Mouse (Mus musculus): ENCODE measurements around the gene Gm20388. TPM values are rescaled to one million over a fixed set of nuclear protein-coding genes. Genes with fewer than 3 reads are reported as not detected.

The Gm20388 gene
- polyA plus RNA-seq, 1 experiment, result 59.3 TPM

DNA sequence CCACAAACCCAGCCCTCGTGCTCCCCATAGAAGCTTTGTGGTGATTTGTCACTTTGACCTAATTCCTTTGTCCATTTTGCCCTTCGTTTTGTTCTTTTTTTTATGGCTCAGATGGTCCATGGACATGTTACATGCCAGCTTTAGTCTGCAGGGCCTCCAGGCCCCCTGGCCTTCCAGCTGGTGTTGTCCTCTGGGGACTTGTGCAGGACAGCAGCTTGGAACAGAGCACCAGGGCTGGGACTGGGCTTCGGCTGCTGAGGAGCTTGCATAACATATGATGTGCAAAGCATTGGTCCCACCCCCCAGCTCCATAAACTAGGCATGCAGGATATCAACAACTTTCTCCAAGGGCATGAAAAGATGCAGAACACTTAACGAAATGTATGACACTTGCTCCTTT, 3979.2 kb downstream of the Gm20388 start:
- TF ChIP-seq POLR2A (IDR thresholded peaks at IDR 0.05; ENCODE audit: borderline replicate concordance, extremely low read depth, insufficient read depth, insufficient read length, poor library complexity, severe bottlenecking), result no peak
- TF ChIP-seq CTCF (IDR thresholded peaks at IDR 0.05; ENCODE audit: borderline replicate concordance, extremely low read depth, insufficient read depth, insufficient read length), result no peak
- DNase-seq (ENCODE audit: low read depth), result no peak

DNA sequence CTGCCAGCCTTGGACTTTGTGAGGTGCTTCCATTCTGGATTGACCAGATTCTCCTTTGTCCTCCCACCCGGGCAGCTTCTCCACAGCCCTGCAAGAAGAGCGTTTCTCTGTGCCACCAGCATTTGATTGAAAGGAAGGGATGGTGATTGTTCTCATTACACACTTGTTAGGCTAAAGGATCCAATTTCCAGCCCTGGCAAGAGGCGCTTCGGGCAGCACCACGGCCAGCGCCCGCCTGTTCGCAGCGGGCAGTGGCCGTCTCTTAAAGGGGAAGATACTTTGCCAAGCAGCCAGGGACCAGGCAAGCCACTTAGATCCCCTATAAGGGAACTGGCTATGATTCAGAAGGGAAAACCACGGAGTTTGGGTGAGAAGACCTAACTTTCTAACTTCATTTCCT, 3980.6 kb downstream of the Gm20388 start:
- peak; percentile 78 for DNase-seq (ENCODE audit: low read depth)
- TF ChIP-seq POLR2A (IDR thresholded peaks at IDR 0.05; ENCODE audit: borderline replicate concordance, extremely low read depth, insufficient read depth, insufficient read length, poor library complexity, severe bottlenecking), result no peak
- no peak for TF ChIP-seq CTCF (IDR thresholded peaks at IDR 0.05; ENCODE audit: borderline replicate concordance, extremely low read depth, insufficient read depth, insufficient read length)

DNA sequence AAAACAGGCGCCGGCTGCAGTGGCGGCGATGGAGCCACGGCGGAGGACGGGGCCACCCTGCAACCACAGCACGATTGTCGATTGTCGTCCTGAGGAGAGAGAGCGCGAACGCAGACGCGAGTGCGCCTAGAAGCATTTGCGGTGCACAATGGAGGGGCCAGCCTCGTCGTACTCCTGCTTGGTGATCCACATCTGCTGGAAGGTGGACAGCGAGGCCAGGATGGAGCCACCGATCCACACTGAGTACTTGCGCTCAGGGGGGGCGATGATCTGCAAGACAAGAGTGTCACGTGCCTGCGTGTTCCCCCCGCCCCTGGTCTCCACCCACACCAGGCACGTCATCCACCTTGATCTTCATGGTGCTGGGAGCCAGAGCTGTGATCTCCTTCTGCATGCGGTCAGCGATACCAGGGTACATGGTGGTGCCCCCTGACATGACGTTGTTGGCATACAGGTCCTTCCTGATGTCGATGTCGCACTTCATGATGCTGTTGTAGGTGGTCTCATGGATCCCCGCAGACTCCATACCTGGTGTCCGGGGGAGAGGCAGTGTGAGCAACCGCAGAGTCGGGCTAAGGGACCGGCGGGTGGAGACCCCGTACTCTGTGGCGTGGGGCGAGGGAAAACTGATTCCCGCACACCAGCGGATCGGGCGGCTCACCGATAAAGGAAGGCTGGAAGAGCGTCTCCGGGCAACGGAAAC, 3981.4 kb downstream of the Gm20388 start:
- TF ChIP-seq CTCF (IDR thresholded peaks at IDR 0.05; ENCODE audit: borderline replicate concordance, extremely low read depth, insufficient read depth, insufficient read length) (no peak), POLR2A (IDR thresholded peaks at IDR 0.05; ENCODE audit: borderline replicate concordance, extremely low read depth, insufficient read depth, insufficient read length, poor library complexity, severe bottlenecking) (peak; percentile 30; the same call in 1 of the 2 replicates)

DNA sequence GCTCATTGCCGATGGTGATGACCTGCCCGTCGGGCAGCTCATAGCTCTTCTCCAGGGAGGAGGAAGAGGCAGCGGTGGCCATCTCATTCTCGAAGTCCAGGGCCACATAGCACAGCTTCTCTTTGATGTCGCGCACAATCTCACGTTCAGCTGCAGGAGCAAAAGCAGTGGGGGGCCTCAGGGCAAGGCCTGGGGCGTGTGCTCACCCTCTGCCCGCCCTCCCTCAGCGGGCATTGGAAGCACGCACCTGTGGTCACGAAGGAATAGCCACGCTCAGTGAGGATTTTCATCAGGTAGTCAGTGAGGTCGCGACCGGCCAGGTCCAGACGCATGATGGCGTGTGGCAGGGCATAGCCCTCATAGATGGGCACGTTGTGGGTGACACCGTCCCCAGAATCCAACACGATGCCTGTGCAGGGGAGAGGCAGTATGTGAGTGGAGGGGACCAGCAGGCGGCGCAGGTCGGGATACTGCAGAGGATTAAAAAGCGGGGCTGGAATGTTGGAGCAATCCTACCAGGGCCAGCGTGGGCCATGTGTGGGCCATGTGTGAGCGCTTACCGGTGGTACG, 3982.0 kb downstream of the Gm20388 start:
- TF ChIP-seq POLR2A (IDR thresholded peaks at IDR 0.05; ENCODE audit: borderline replicate concordance, extremely low read depth, insufficient read depth, insufficient read length, poor library complexity, severe bottlenecking) (no peak), CTCF (IDR thresholded peaks at IDR 0.05; ENCODE audit: borderline replicate concordance, extremely low read depth, insufficient read depth, insufficient read length) (peak; percentile 33; the same call in 1 of the 2 replicates)
- peak; percentile 18 for DNase-seq (ENCODE audit: low read depth)

More for the DNA sequence above, 3981.4 kb downstream of the Gm20388 start:
- DNase-seq (ENCODE audit: low read depth), result peak; percentile 89

DNA sequence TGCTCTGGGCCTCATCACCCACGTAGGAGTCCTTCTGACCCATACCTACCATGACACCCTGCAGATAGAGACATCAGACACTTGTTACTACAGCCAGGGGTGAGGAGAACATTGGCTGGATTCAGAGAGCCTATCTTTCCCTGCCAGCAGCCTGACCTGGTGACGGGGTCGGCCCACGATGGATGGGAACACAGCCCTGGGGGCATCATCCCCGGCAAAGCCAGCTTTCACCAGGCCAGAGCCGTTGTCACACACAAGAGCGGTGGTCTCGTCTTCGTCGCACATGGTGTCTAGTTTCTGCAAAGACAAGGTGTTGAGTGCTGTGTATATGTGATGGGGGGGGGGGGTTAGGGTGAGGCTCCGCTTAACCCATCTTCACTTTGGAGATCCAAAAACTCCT, 3982.8 kb downstream of the Gm20388 start:
- no peak for DNase-seq (ENCODE audit: low read depth)
- no peak for TF ChIP-seq CTCF (IDR thresholded peaks at IDR 0.05; ENCODE audit: borderline replicate concordance, extremely low read depth, insufficient read depth, insufficient read length)
- no peak for TF ChIP-seq POLR2A (IDR thresholded peaks at IDR 0.05; ENCODE audit: borderline replicate concordance, extremely low read depth, insufficient read depth, insufficient read length, poor library complexity, severe bottlenecking)

DNA sequence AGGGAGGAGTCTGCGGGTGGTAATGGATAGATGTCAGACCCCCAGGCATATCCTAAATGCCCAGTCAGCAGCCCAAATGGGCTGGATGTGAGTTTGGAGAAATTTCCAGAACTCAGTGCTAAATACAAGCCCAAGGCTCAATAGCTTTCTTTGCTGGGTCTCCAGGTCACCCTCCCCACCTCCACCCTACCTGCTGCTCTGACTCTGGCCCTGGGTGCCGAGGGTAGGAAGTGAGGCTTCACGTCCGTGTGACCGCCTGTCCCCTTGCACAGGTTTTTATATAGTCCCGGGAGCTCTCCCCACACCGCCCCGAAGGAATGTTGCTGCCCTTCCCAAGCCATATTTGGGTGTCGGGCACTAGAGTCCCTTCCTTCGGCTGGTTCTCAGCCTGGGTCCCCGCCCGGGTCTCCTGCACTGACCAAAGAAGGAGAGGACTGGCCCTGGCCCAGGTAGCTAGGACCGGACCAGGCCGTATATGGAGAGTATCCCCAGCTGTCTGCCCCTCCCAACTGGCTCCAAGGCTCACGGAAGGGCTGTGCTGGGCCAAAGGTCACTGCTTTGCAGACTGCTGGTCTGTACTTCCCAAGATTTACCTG, 3984.0 kb downstream of the Gm20388 start, which contains the start of gene Acta1:
Gene Acta1, minus strand, starts transcription at position 250 of the 596 bp plus-strand sequence.
- no peak for DNase-seq (ENCODE audit: low read depth)
- TF ChIP-seq CTCF (IDR thresholded peaks at IDR 0.05; ENCODE audit: borderline replicate concordance, extremely low read depth, insufficient read depth, insufficient read length) (no peak), POLR2A (IDR thresholded peaks at IDR 0.05; ENCODE audit: borderline replicate concordance, extremely low read depth, insufficient read depth, insufficient read length, poor library complexity, severe bottlenecking) (no peak)

DNA sequence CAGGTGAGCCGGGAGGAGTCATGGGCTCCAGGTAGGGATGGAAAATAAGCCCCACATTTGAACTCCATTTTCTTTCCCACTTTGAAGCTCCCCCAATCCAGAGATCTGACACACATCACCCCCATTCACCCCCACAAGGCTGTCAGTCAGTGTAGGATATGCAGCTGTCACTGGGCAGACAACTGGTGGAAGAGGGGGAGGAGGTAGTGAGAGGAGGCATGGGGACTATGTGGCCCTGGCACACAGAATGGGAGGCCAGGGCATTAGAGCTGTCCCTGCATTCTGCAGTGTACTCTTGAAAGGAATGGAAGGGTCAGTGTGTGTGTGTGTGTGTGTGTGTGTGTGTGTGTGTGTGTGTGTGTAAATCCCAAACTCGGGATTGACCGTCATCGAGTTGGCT, 3984.6 kb downstream of the Gm20388 start:
- TF ChIP-seq POLR2A (IDR thresholded peaks at IDR 0.05; ENCODE audit: borderline replicate concordance, extremely low read depth, insufficient read depth, insufficient read length, poor library complexity, severe bottlenecking) (no peak), CTCF (IDR thresholded peaks at IDR 0.05; ENCODE audit: borderline replicate concordance, extremely low read depth, insufficient read depth, insufficient read length) (no peak)
- no peak for DNase-seq (ENCODE audit: low read depth)

DNA sequence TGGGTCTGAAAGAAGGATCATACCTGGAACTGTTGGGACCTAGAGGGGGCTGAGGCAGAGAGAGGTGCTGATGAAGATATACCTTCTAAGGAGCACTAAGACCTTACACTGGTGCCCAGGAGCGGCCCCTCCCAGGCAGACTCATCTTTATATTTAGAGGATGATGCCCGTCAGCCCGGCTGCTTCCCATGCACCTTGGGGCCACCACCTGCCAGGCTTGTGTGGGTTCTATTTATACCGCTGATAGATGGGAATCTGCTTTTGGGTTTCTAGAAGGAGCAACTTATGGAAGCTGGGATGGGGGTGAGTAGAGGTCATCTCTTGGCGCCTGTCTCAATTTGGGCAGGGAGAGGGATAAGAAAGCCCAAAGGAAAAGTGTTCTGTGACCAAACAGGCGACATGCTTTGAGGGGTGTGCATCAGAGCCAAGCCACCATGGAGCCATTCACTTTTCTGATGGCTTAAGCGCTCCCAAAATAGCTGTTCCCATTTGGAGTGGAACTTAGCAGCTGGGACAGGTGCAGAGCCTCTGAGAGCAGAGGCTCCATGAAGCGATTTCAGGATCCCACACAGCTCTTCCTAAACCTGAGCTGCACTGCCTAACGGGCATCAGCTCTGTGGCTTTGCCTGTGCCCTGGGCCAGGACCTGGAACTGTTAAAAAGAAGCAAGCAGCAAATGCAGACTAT, 3985.2 kb downstream of the Gm20388 start:
- DNase-seq (ENCODE audit: low read depth), result no peak
- no peak for TF ChIP-seq CTCF (IDR thresholded peaks at IDR 0.05; ENCODE audit: borderline replicate concordance, extremely low read depth, insufficient read depth, insufficient read length)
- no peak for TF ChIP-seq POLR2A (IDR thresholded peaks at IDR 0.05; ENCODE audit: borderline replicate concordance, extremely low read depth, insufficient read depth, insufficient read length, poor library complexity, severe bottlenecking)

DNA sequence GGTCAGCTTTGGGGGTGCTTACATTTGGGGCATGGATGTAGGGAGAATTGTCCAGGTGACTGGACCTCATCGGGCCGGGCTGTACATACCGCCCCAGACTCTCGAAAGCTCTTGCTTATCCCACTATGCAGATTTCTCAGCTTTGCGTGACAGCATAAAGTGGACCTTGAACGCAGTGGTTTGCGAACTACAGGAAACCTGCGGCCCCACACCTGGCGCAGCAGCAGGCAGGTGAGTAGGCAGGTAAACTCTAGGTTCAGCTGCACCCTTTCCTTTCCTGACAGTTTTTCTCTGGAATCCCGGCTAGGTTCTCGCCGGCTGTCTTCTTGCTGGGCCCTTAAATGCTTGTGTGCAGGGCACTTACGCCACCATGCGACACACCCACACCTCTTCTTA, 3985.7 kb downstream of the Gm20388 start:
- no peak for DNase-seq (ENCODE audit: low read depth)

DNA sequence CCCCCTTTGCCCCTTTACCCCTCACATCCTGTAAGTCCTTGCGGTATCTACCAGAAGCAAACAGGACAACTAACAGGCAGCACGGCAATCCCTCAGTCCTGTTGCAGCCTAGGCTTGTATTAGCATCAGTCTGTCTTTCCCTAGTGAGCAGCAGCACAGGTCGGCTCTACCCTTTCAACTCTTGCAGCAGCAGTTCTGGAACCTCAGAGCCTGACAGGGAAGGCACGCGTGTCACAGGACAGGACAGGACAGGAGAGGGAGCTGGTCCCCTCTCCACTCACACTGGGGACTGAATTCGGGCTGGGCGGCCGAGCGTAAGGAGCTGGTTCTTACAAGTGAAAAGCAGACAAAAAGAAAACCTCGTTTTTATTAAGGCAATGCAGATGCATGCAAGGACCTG, 3986.1 kb downstream of the Gm20388 start:
- no peak for TF ChIP-seq CTCF (IDR thresholded peaks at IDR 0.05; ENCODE audit: borderline replicate concordance, extremely low read depth, insufficient read depth, insufficient read length)
- no peak for TF ChIP-seq POLR2A (IDR thresholded peaks at IDR 0.05; ENCODE audit: borderline replicate concordance, extremely low read depth, insufficient read depth, insufficient read length, poor library complexity, severe bottlenecking)
- DNase-seq (ENCODE audit: low read depth), result no peak

More for the DNA sequence above, 3985.7 kb downstream of the Gm20388 start:
- TF ChIP-seq POLR2A (IDR thresholded peaks at IDR 0.05; ENCODE audit: borderline replicate concordance, extremely low read depth, insufficient read depth, insufficient read length, poor library complexity, severe bottlenecking) (no peak), CTCF (IDR thresholded peaks at IDR 0.05; ENCODE audit: borderline replicate concordance, extremely low read depth, insufficient read depth, insufficient read length) (no peak)

DNA sequence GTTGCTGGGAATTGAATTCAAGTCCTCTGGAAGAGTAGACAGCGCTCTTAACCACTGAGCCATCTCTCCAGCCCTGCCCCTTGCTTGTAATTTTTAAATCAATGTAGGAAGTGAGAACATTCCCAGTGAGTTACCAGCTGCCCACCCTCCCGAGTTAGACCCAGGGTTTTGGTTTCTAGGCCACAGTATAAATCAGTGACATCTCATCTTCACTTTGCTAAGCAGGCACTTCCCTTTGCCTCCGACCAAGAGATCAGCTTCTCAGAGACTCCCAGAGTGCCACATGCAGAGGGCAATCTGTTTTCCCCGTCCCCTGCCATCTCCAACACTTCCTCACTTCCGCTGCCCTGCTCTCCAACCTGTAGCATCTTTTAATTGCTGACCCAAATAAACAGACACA, 3987.9 kb downstream of the Gm20388 start:
- TF ChIP-seq POLR2A (IDR thresholded peaks at IDR 0.05; ENCODE audit: borderline replicate concordance, extremely low read depth, insufficient read depth, insufficient read length, poor library complexity, severe bottlenecking) (no peak), CTCF (IDR thresholded peaks at IDR 0.05; ENCODE audit: borderline replicate concordance, extremely low read depth, insufficient read depth, insufficient read length) (no peak)

More for the DNA sequence above, 3987.9 kb downstream of the Gm20388 start:
- DNase-seq (ENCODE audit: low read depth), result no peak

All from brain, embryonic 14.5 days (tissue).